Mouse (Mus musculus) kidney, adult 10 weeks (tissue): ENCODE data around the gene Cpsf2. TPM values are rescaled to one million over a fixed set of nuclear protein-coding genes. Genes with fewer than 3 reads are reported as not detected.

Source experiments
- polyA plus RNA-seq: library from polyadenylated mRNA; stranded (reverse); fragments of 350-450 nt; fragmentation: Illumina TruSeq; extraction: RNeasy Lipid Tissue Mini Kit (QIAGEN cat#74804); gene quantifications from one replicate; pipeline ENCODE4 v1.2.3, GENCODE M21; 2014; ENCODE audit warnings: low read depth, low replicate concordance

The Cpsf2 gene
- polyA plus RNA-seq: 26.8 TPM

DNA sequence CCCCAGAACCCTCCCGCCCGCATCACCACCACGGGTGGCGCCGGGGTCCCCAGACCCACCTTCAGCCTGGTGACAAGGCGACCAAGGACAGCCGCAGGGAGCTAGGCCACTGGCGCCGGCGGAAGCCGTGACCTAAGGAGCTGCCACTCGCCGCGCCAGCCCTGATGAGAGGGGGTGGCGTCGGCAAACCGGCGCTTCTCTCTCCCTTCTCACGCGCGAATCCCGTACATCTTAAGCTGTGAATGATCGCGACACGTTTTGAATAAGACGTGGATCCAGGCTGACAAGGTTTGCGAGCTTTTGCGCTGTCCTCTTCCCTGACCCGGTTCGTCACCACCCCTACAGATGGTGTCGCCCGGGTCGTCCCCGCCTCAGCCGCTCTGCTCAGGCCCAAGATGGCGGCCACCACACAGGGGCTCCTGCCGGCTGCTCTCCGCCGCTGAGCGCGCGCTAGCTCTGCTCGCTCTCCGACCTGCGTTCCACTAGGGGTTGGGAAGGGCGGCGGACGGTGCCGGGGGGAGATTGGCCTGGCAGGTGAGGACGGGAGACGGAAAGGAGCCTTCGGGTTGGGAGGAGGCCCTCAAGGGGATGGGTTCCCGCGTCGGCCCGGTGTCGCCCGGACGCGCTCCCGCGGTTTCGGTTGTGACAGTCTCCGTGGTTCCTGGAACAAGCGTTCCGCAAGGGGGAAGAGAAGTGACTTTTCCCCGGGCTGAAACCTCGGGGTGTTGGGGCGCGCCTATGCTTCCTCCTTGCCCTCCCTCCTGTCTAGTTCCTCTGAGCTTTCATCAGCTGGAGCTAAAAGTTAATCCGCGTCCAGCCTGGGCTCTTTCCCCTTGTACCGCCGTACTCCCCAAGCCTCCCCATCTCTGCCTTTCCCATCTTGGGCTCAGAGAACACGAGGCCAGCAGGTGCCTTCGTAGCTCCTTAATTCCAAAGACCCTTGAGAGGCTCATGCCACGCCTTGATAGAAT, at the start of gene Cpsf2:
TSS of gene Cpsf2 (plus strand) at position 388 of the 971 bp plus-strand sequence.

GRCm38 (mm10) chr12:101957942-101958544, 17.7 kb upstream of the Cpsf2 start, which contains the start of gene Atxn3:
Gene Atxn3, minus strand, starts transcription at chr12:101958246.

Other genes starting within 250 kb of the Cpsf2 start
- gene Fbln5, start 156.9 kb upstream of the Cpsf2 start, polyA plus RNA-seq: 116 TPM
- 39.5 TPM for gene Trip11, start 62.7 kb upstream of the Cpsf2 start, polyA plus RNA-seq
- gene Atxn3, start 17.7 kb upstream of the Cpsf2 start, polyA plus RNA-seq: 31.5 TPM
- not detected for gene Slc24a4, start 152.7 kb downstream of the Cpsf2 start, polyA plus RNA-seq